Mouse (Mus musculus): ENCODE results near the gene Tmem129.

GRCm38 (mm10) chr5:33611795-33612194, 46.4 kb downstream of the Tmem129 start:
- TF ChIP-seq ZNF384 (IDR thresholded peaks at IDR 0.05; ENCODE audit: low read depth, low read length) (no peak), HCFC1 (IDR thresholded peaks at IDR 0.05; ENCODE audit: borderline replicate concordance, insufficient read depth, low read length) (no peak)
